Mouse (Mus musculus) myocyte (in vitro differentiated cells): ENCODE data around the gene Sgpl1. TPM values are rescaled to one million over a fixed set of nuclear protein-coding genes. Genes with fewer than 3 reads are reported as not detected.
A peak's percentile ranks its signal among the peaks of the same experiment; 100 is the strongest.

Source experiments
- H3K27me3 ChIP-seq: one replicate; pipeline ENCODE4 v1.6.1; 2011; ENCODE audit not compliant: control insufficient read depth, insufficient read depth, insufficient read length
- H3K36me3 ChIP-seq: one replicate; pipeline ENCODE4 v1.6.1; 2011; ENCODE audit not compliant: control insufficient read depth, insufficient read depth
- H3K4me2 ChIP-seq: one replicate; pipeline ENCODE4 v1.6.1; 2011; ENCODE audit warnings: low read depth, control low read depth
- H3K4me3 ChIP-seq: one replicate; pipeline ENCODE4 v1.5.1; 2011; ENCODE audit warnings: mild to moderate bottlenecking, control low read depth, moderate library complexity
- H3K79me2 ChIP-seq: one replicate; pipeline ENCODE4 v1.6.1; 2011; ENCODE audit not compliant: control insufficient read depth, insufficient read depth
- H3ac ChIP-seq: one replicate; pipeline ENCODE4 v1.6.1; 2011; ENCODE audit not compliant: control insufficient read depth, insufficient read length
- CEBPB ChIP-seq: IDR thresholded peaks from 2 replicates; pipeline ENCODE4 v1.6.1; 2011; ENCODE audit warnings: mild to moderate bottlenecking, moderate library complexity; ENCODE audit not compliant: poor library complexity, insufficient read depth, severe bottlenecking
- E2F4 ChIP-seq: IDR thresholded peaks from one replicate; pipeline ENCODE4 v1.6.1; 2011; ENCODE audit warnings: mild to moderate bottlenecking, control low read depth, moderate library complexity; ENCODE audit not compliant: insufficient read depth
- MAX ChIP-seq: IDR thresholded peaks from one replicate; pipeline ENCODE4 v1.6.1; 2011; ENCODE audit warnings: low read depth, mild to moderate bottlenecking, control low read depth
- MYOD1 ChIP-seq, 3 experiments: IDR thresholded peaks; one replicate each; pipeline ENCODE4 v1.6.1; 2011; ENCODE audit warnings: control low read depth in 2 of 3, low read depth in 2 of 3, mild to moderate bottlenecking in 2 of 3, moderate library complexity in 1 of 3; ENCODE audit not compliant: insufficient read length in 2 of 3, control insufficient read depth in 1 of 3
- MYOG ChIP-seq, 3 experiments: IDR thresholded peaks; one replicate each; pipeline ENCODE4 v1.6.1; 2011; ENCODE audit warnings: control low read depth in 2 of 3, low read depth in 2 of 3, mild to moderate bottlenecking in 2 of 3; ENCODE audit not compliant: insufficient read length in 2 of 3, control insufficient read depth in 1 of 3, insufficient read depth in 1 of 3
- POLR2A ChIP-seq: IDR thresholded peaks from one replicate; pipeline ENCODE4 v1.6.1; 2011; ENCODE audit warnings: low read depth, mild to moderate bottlenecking, control low read depth, moderate library complexity; ENCODE audit not compliant: insufficient read length
- POLR2AphosphoS2 ChIP-seq: IDR thresholded peaks from one replicate; pipeline ENCODE4 v1.6.1; 2011; ENCODE audit warnings: low read depth, control low read depth; ENCODE audit not compliant: insufficient read length
- REST ChIP-seq: IDR thresholded peaks from one replicate; pipeline ENCODE4 v1.6.1; 2011; ENCODE audit warnings: mild to moderate bottlenecking, control low read depth, moderate library complexity; ENCODE audit not compliant: insufficient read depth, insufficient read length
- SRF ChIP-seq: IDR thresholded peaks from one replicate; pipeline ENCODE4 v1.6.1; 2011; ENCODE audit warnings: low read depth; ENCODE audit not compliant: control insufficient read depth, insufficient read length
- TCF12 ChIP-seq: IDR thresholded peaks from one replicate; pipeline ENCODE4 v1.6.1; 2011; ENCODE audit warnings: mild to moderate bottlenecking, control low read depth; ENCODE audit not compliant: poor library complexity, insufficient read depth, severe bottlenecking
- TCF3 ChIP-seq: IDR thresholded peaks from one replicate; pipeline ENCODE4 v1.6.1; 2011; ENCODE audit warnings: low read depth, control low read depth; ENCODE audit not compliant: insufficient read length
- USF1 ChIP-seq: IDR thresholded peaks from one replicate; pipeline ENCODE4 v1.6.1; 2011; ENCODE audit warnings: low read depth, mild to moderate bottlenecking, control low read depth, moderate library complexity
- polyA plus RNA-seq: library from polyadenylated mRNA; unstranded; fragments of >200 nt; fragmentation: generic; extraction: Trizol; gene quantifications from one replicate; pipeline ENCODE4 v1.2.1, GENCODE M21; 2012; ENCODE audit warnings: missing spikeins

Gene Sgpl1
- polyA plus RNA-seq, 1 experiment, result 42.6 TPM

DNA sequence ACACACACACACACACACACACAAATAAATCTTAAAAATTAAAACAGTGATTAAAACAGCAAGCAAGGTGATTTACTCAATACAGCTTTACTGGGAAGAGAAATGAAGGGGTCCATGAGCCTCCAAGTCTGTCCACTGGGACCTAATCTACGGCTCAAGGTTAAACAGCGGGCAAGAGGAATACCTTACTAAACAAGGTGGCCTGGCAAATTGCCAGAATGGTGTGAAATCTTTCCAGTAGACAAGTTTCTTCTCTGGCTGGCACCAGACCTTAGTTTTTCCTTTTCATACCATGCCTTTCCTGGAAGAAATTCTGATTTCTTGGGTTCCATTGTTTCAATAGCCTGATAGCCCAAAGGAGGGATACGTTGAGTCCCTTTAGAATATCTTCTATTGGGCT, 59.0 kb downstream of the Sgpl1 start:
- Histone ChIP-seq H3K27me3 (no peaks in the 10 kb centered on the region), H3K4me3 (no peak overlapping the region), H3ac (no peak overlapping the region), H3K36me3 (no peaks in the 10 kb centered on the region), H3K4me2 (no peak overlapping the region), H3K79me2 (no peaks in the 10 kb centered on the region)
- TF ChIP-seq TCF3, result no peak
- no peak for TF ChIP-seq MYOD1 (IDR thresholded peaks at IDR 0.05; ENCODE audit: control insufficient read depth in 1 of 3, insufficient read length in 2 of 3, low read depth in 2 of 3)
- TF ChIP-seq MAX, result no peak
- no peak for TF ChIP-seq POLR2A
- TF ChIP-seq E2F4, result no peak
- no peak for TF ChIP-seq REST
- TF ChIP-seq USF1, result no peak
- no peak for TF ChIP-seq SRF
- TF ChIP-seq POLR2AphosphoS2, result no peak
- TF ChIP-seq MYOG (IDR thresholded peaks at IDR 0.05; ENCODE audit: control insufficient read depth in 1 of 3, insufficient read depth in 1 of 3, insufficient read length in 2 of 3, low read depth in 2 of 3), result no peak
- no peak for TF ChIP-seq CEBPB

GRCm38 (mm10) chr10:61086502-61086901, 61.0 kb downstream of the Sgpl1 start:
- Histone ChIP-seq H3K4me2 (no peak overlapping the region), H3K4me3 (no peak overlapping the region), H3ac (no peak overlapping the region), H3K27me3 (no peaks in the 10 kb centered on the region), H3K79me2 (no peaks in the 10 kb centered on the region), H3K36me3 (no peaks in the 10 kb centered on the region)
- TF ChIP-seq POLR2A (no peak), MYOD1 (IDR thresholded peaks at IDR 0.05; ENCODE audit: control insufficient read depth in 1 of 3, insufficient read length in 2 of 3, low read depth in 2 of 3) (no peak), USF1 (no peak), MAX (no peak), REST (no peak), TCF12 (no peak), POLR2AphosphoS2 (no peak), E2F4 (no peak), MYOG (IDR thresholded peaks at IDR 0.05; ENCODE audit: control insufficient read depth in 1 of 3, insufficient read depth in 1 of 3, insufficient read length in 2 of 3, low read depth in 2 of 3) (no peak)

DNA sequence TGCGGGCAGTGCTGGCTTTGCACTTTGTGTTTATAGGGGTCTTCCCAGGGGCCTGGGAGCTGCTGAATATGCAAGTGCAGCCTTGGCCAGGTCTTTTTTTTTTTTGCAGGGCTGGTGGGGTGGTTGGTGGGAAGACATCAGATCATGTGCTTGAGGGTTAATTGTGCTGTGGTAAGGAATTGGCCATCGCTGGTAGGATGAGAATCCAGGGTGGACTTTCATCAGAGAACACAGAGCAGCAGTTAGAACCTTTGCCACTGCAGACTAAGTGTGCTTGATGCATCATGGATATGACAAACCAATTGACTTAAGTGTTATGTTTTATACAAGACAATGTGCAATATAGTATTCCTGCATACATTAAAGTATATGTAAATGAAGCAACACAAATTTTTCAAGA, 62.1 kb downstream of the Sgpl1 start:
- Histone ChIP-seq H3K27me3 (no peaks in the 10 kb centered on the region), H3ac (no peak overlapping the region), H3K79me2 (no peaks in the 10 kb centered on the region), H3K4me3 (no peak overlapping the region), H3K4me2 (no peak overlapping the region), H3K36me3 (no peaks in the 10 kb centered on the region)
- TF ChIP-seq E2F4 (no peak), USF1 (no peak), POLR2AphosphoS2 (no peak), POLR2A (no peak), TCF3 (no peak), MYOG (IDR thresholded peaks at IDR 0.05; ENCODE audit: control insufficient read depth in 1 of 3, insufficient read depth in 1 of 3, insufficient read length in 2 of 3, low read depth in 2 of 3) (no peak), SRF (no peak), MAX (no peak), TCF12 (no peak), REST (no peak), MYOD1 (IDR thresholded peaks at IDR 0.05; ENCODE audit: control insufficient read depth in 1 of 3, insufficient read length in 2 of 3, low read depth in 2 of 3) (no peak), CEBPB (no peak)

- H3K79me2 ChIP-seq, result no peaks in the 10 kb centered on the region
- no peaks in the 10 kb centered on the region for H3K36me3 ChIP-seq
- H3ac ChIP-seq, result no peak overlapping the region
- H3K4me3 ChIP-seq, result no peak overlapping the region
- peaks cover 4% of the 10 kb centered on the region for H3K27me3 ChIP-seq
- TF ChIP-seq TCF3, result no peak
- TF ChIP-seq MAX, result no peak
- TF ChIP-seq CEBPB, result no peak
- no peak for TF ChIP-seq MYOG (IDR thresholded peaks at IDR 0.05; ENCODE audit: control insufficient read depth in 1 of 3, insufficient read depth in 1 of 3, insufficient read length in 2 of 3, low read depth in 2 of 3)
- no peak for TF ChIP-seq POLR2A
- no peak for TF ChIP-seq MYOD1 (IDR thresholded peaks at IDR 0.05; ENCODE audit: control insufficient read depth in 1 of 3, insufficient read length in 2 of 3, low read depth in 2 of 3)
- no peak for TF ChIP-seq E2F4
- TF ChIP-seq REST, result no peak
- H3K4me2 ChIP-seq, result no peak overlapping the region
These were observed 66.6 kb downstream of the Sgpl1 start for GRCm38 (mm10) chr10:61080931-61081255.

GRCm38 (mm10) chr10:61080227-61080930, 67.1 kb downstream of the Sgpl1 start:
- no peaks in the 10 kb centered on the region for H3K36me3 ChIP-seq
- TF ChIP-seq TCF3, result no peak
- TF ChIP-seq TCF12, result no peak
- TF ChIP-seq REST, result no peak
- no peak for TF ChIP-seq MAX
- TF ChIP-seq E2F4, result no peak
- no peak for TF ChIP-seq POLR2A
- no peak for TF ChIP-seq SRF
- no peak for TF ChIP-seq USF1
- no peak for TF ChIP-seq MYOD1 (IDR thresholded peaks at IDR 0.05; ENCODE audit: control insufficient read depth in 1 of 3, insufficient read length in 2 of 3, low read depth in 2 of 3)
- TF ChIP-seq POLR2AphosphoS2, result no peak
- no peak for TF ChIP-seq MYOG (IDR thresholded peaks at IDR 0.05; ENCODE audit: control insufficient read depth in 1 of 3, insufficient read depth in 1 of 3, insufficient read length in 2 of 3, low read depth in 2 of 3)
- TF ChIP-seq CEBPB, result no peak
- peaks cover 4% of the 10 kb centered on the region for H3K27me3 ChIP-seq
- H3K4me2 ChIP-seq, result peak overlapping the region; percentile 31
- H3K4me3 ChIP-seq, result no peak overlapping the region
- H3K79me2 ChIP-seq, result no peaks in the 10 kb centered on the region
- H3ac ChIP-seq, result no peak overlapping the region
